Mouse (Mus musculus) layer of hippocampus, adult 2 months (tissue): ENCODE data around the gene Ep400. TPM values are rescaled to one million over a fixed set of nuclear protein-coding genes. Genes with fewer than 3 reads are reported as not detected.

Experiments used
- DNase-seq, 2 experiments: peaks; one replicate each; pipeline ENCODE4 v3.0.0; 2022; ENCODE audit warnings: low spot score in 2 of 2
- H3K27ac ChIP-seq: fragments of 200-600 bp; 2 replicates; pipeline ENCODE4 v1.8.1; 2022
- H3K4me3 ChIP-seq: fragments of 200-600 bp; 2 replicates; pipeline ENCODE4 v1.8.1; 2022; ENCODE audit warnings: mild to moderate bottlenecking
- CTCF ChIP-seq: fragments of 200-600 bp; conservative IDR thresholded peaks from 2 replicates; pipeline ENCODE4 v1.8.1; 2022; ENCODE audit warnings: antibody characterized with exemption, mild to moderate bottlenecking, moderate library complexity
- total RNA-seq, 2 experiments: library from RNA; stranded (reverse); gene quantifications; 2 replicates each; pipeline ENCODE4 v1.2.3; 2021

Gene Ep400
- total RNA-seq, 2 experiments from 2014 or later, result 104 to 114 TPM

GRCm38 (mm10) chr5:110698617-110699016 lies 71.9 kb downstream of the Ep400 start:
- H3K27ac ChIP-seq, result no peak overlapping the region
- H3K4me3 ChIP-seq, result no peak overlapping the region
- no peak for TF ChIP-seq CTCF
- DNase-seq, result no peak

GRCm38 (mm10) chr5:110682041-110682440 lies 88.5 kb downstream of the Ep400 start:
- TF ChIP-seq CTCF, result no peak
- Histone ChIP-seq H3K27ac (peak overlapping the region; percentile 43; the same call in 1 of the 2 replicates), H3K4me3 (no peak overlapping the region)
- no peak for DNase-seq

GRCm38 (mm10) chr5:110665486-110666121 lies 104.9 kb downstream of the Ep400 start:
- H3K27ac ChIP-seq, result peak overlapping the region; percentile 10; the same call in 1 of the 2 replicates
- no peak overlapping the region for H3K4me3 ChIP-seq
- TF ChIP-seq CTCF, result 0 out of 2 replicates have a peak, but pooled peaks have one; percentile 4
- DNase-seq, result no peak

GRCm38 (mm10) chr5:110664750-110665269 lies 105.7 kb downstream of the Ep400 start:
- no peak for DNase-seq
- no peak overlapping the region for H3K27ac ChIP-seq
- no peak overlapping the region for H3K4me3 ChIP-seq
- TF ChIP-seq CTCF, result no peak

- no peak for DNase-seq
- TF ChIP-seq CTCF, result no peak
- Histone ChIP-seq H3K4me3 (no peak overlapping the region), H3K27ac (no peak overlapping the region)
Measured at GRCm38 (mm10) chr5:110664041-110664440, 106.5 kb downstream of the Ep400 start.

- Histone ChIP-seq H3K4me3 (no peak overlapping the region), H3K27ac (no peak overlapping the region)
- no peak for TF ChIP-seq CTCF
- no peak for DNase-seq
Measured at GRCm38 (mm10) chr5:110659682-110660081, 110.8 kb downstream of the Ep400 start.

- H3K4me3 ChIP-seq, result peak overlapping the region; percentile 97
- H3K27ac ChIP-seq, result peak overlapping the region; percentile 73
- TF ChIP-seq CTCF, result no peak
- DNase-seq, result no peak
Measured at GRCm38 (mm10) chr5:110653686-110654085, 116.8 kb downstream of the Ep400 start.

GRCm38 (mm10) chr5:110652719-110653648 lies 117.5 kb downstream of the Ep400 start, which contains the start of the genes Noc4l and Ddx51:
Gene Noc4l (minus strand): TSS chr5:110653417.
Gene Ddx51 (plus strand): TSS chr5:110653451.
- Histone ChIP-seq H3K27ac (peak within 1 kb of the TSS; percentile 73), H3K4me3 (peak within 1 kb of the TSS; percentile 97)
- DNase-seq, result peak; percentile 91 to 97
- peak; percentile 26; the same call in 1 of the 2 replicates for TF ChIP-seq CTCF

- no peak overlapping the region for H3K27ac ChIP-seq
- no peak for DNase-seq
- no peak overlapping the region for H3K4me3 ChIP-seq
- no peak for TF ChIP-seq CTCF
Measured at GRCm38 (mm10) chr5:110646377-110646776, 124.1 kb downstream of the Ep400 start.

- Histone ChIP-seq H3K27ac (no peak overlapping the region), H3K4me3 (peak overlapping the region; percentile 28; the same call in 1 of the 2 replicates)
- peak; percentile 80 to 84 for DNase-seq
- TF ChIP-seq CTCF, result peak; percentile 93
Measured at GRCm38 (mm10) chr5:110639459-110639858, 131.1 kb downstream of the Ep400 start.

- Histone ChIP-seq H3K4me3 (no peak overlapping the region), H3K27ac (no peak overlapping the region)
- no peak for DNase-seq
- TF ChIP-seq CTCF, result peak; percentile 49
Measured at GRCm38 (mm10) chr5:110638306-110639074, 132.0 kb downstream of the Ep400 start.
